Mouse (Mus musculus): ENCODE results near the gene Krt71.
"Not testable (repeated sequence)": the region's sequence is repeated elsewhere in the genome, so short reads cannot be mapped to it uniquely, and the experiment has no call there.

The Krt71 gene

DNA sequence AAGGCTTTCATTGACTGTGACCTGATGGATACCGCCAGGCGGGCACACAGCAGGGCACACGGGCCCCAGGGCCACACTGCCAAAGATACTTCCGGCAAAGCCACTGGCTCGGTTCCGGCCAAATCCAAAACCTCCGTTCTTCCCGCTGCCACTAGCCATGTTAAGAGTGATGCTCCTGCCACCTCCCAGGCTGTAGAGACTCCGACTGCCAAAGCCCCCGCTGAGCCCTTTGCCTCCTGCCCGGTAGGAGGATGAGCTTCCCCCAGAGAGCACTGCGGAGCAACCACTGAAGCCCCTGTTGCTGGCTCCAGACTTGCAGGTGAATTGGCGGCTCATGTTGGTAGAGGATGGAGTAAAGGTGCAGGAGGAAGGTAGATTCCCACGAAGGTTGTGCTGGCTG is at the start of gene Krt71:
TSS of gene Krt71 (minus strand) at position 399 of the 400 bp plus-strand sequence.
- DNase-seq, result no peak

DNA sequence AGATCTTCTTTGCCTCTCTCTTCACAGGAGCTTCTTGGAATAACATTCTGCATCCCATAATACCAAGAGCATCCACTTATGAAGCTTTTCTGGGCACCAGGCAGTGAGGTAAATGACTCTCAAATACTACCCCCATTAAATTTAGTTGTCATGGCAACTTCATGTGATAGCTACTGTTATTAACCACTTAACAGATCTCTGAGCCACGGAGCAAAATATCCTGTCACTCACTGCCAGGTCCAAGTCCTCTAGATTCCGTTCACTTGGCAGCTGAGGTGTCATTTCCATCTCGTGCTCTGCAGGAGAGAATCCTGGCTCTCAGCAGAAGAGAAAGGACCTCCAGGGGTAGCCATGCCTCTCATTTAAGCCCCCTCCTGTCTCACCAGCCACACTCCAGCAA is 48.0 kb upstream of the Krt71 start:
- no peak for DNase-seq

GRCm38 (mm10) chr15:101786360-101786759 is 43.5 kb upstream of the Krt71 start, which contains the start of gene Krt72:
Gene Krt72, minus strand, starts transcription at chr15:101786460.
- no peak for DNase-seq

DNA sequence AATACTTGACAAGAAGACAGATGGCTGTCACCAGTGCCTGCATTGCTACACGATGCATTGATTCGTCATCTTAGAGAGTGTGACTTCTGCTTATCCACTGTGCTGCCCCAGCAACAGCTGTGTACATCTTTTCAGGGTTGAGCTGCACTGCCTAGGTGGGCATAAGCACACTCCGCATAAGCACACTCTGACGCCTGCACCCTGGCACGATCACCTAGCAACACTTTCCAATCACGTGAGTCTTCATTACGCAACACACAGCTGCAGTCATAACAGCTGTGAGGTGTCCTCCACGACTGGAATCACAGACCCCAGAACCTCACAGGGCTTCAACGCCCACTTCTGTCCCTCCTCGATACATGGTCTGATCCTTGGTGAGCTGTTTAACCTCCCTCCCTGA is 30.5 kb upstream of the Krt71 start:
- no peak for DNase-seq

DNA sequence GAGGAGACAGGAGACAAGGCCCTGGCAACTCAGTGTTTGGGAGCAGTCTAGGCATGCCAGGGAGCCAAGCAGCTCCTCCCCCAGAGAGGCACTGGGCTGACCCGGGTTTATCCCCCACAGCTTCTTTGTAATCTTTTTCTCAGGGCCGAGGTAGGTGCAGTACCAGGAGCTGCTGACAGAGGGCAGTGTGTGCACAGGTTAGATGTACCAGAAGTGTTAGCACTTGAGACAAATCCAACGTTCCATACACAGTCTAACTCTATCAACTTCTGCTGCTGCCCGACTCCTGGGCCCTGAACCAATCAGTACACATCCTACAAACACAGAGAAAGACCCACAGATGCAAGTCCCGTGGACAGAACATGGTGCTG is 29.8 kb upstream of the Krt71 start:
- DNase-seq, result peak; percentile 91

DNA sequence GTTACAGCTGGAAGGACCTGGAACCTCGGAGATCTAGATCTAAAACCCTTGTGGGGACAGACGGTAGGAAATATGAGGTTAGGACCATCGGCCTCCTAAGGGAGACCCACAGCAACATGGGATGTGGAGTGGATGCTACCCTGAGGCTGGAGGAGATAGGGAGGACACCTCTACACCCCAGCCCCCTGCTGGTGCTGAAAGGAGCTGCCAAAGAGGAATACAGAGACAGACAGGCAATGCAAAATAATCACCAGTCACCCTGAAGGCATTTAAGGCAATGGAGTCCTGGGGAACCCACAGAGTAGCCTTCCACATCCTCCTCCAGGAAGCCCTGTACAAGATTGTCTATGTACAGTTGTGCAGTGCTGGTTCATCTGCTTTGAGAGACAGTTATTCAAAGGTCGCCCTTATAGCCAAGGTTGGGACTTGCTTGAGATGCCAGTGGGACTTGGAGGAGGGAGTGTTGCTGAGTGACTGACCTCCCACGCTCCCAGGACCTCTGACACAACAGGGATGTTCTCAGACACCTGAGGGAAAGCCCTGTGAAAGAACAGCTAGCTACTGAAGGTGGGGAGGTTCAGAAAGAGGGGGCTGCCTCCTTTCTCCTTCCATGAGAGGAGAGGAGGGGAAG is 29.3 kb upstream of the Krt71 start:
- DNase-seq, result peak; percentile 54

- no peak for DNase-seq
Observed at GRCm38 (mm10) chr15:101770226-101770625, 27.3 kb upstream of the Krt71 start.

GRCm38 (mm10) chr15:101737786-101738185 is 5.1 kb downstream of the Krt71 start:
- peak; percentile 93 for DNase-seq

GRCm38 (mm10) chr15:101730653-101731052 is 12.3 kb downstream of the Krt71 start:
- no peak for DNase-seq

- DNase-seq, result no peak
Observed at GRCm38 (mm10) chr15:101724686-101725085, 18.2 kb downstream of the Krt71 start.

GRCm38 (mm10) chr15:101715831-101716230 is 27.1 kb downstream of the Krt71 start:
- no peak for DNase-seq

DNA sequence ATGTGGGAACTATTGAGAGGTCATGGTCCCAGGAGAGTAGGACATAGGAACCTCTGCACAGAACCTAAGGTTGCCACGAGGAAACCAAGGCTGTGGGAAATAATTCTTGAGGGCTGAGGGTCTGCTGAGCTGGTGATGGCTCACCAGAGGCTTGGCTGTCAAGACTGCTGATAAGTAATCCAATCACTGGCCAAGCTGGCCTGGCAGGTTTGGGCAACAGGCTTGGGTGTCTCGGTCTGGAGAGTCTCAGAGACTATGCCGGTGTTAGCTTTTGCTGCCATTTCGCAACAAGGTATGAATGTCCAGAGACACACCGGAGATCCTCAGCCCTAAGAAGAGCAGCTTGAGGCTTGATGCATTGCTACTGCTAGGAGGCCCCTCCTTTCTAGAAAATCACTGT is 28.6 kb downstream of the Krt71 start:
- no peak for DNase-seq

- DNase-seq, result no peak
Observed at GRCm38 (mm10) chr15:101713731-101714130, 29.2 kb downstream of the Krt71 start.

DNA sequence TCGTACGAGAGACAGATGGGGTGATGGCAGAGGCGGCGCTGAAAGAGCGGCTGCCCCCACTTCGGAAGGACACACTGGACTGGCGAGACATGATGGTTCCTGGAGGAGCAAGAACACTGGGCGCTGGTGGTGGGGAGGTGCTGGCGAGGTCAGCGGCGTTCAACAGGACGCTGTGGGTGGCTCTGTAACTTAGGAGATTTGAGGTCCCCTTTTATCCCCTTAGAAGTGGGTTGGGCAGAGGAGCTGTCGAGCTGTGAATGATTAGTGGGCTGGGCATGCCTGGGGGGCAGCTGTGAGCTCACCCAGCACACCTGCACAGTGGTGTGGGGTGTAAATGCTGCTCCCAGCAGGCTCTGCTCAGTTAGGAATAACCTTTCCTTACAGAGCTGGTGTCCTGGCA is 30.2 kb downstream of the Krt71 start, which contains the start of gene Krt5:
TSS of gene Krt5 (minus strand) at position 179 of the 400 bp plus-strand sequence.
- DNase-seq, result no peak

GRCm38 (mm10) chr15:101708683-101709082 is 34.2 kb downstream of the Krt71 start:
- no peak for DNase-seq

- DNase-seq, result no peak
Observed at GRCm38 (mm10) chr15:101707454-101707853, 35.5 kb downstream of the Krt71 start.

DNA sequence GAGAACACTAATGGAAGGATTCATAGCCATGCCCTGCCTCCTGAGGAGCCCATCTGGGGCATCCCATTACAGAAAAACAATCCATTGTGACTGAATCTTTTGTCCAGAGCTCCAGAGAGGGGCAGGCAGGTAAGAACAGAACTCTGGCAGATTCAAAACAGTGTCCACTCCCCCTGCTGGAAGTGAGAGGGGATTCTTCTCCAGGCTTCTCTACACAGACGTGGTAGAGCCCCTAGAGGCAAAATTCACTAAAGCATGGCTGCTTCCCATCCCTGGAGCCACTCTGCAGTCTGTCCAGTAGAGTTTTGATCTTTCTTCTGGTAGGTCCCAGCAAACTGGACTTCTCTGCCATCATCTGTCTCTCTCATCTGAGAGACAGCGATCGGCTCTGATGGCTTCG is 38.8 kb downstream of the Krt71 start:
- peak; percentile 57 for DNase-seq

DNA sequence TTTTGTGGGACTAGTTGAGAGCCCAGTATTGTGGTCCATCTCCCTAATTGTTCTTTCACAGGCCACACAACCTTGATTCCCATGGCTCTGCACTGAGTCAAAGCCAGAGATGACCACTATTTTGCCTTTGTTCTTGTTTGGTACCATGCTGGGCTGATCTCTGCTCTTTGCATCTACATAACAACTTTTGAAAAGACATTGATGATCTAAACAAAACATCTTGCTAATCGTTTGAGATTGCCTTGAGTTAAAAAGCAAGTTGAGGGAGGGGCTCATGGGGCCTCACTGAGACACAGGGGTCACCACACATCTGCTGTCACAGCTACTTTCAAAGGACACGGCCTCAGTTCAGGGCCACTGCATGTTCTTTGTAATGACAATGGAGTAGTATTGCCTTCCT is 40.5 kb downstream of the Krt71 start:
- DNase-seq, result no peak

DNA sequence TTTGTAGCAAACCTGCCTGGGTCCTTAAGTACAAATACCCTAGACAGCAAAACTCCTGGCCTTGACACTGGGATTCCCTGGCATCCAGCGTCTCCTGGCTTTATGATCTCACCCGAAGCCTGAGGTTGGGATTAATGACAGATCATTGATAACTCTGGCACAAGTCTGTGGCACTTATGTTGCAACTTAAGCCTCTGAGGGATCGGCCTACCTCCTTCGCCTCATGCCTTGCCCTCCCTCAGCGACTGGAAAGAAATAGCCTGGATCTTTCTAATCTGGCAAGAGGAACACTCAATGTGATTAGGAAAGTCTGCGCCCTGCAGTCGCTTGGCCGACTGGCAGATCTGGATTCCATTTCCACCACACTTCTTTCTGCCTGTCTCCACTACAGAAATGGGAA is 43.0 kb downstream of the Krt71 start:
- no peak for DNase-seq

GRCm38 (mm10) chr15:101699192-101699591 is 43.7 kb downstream of the Krt71 start:
- peak; percentile 20 for DNase-seq

DNA sequence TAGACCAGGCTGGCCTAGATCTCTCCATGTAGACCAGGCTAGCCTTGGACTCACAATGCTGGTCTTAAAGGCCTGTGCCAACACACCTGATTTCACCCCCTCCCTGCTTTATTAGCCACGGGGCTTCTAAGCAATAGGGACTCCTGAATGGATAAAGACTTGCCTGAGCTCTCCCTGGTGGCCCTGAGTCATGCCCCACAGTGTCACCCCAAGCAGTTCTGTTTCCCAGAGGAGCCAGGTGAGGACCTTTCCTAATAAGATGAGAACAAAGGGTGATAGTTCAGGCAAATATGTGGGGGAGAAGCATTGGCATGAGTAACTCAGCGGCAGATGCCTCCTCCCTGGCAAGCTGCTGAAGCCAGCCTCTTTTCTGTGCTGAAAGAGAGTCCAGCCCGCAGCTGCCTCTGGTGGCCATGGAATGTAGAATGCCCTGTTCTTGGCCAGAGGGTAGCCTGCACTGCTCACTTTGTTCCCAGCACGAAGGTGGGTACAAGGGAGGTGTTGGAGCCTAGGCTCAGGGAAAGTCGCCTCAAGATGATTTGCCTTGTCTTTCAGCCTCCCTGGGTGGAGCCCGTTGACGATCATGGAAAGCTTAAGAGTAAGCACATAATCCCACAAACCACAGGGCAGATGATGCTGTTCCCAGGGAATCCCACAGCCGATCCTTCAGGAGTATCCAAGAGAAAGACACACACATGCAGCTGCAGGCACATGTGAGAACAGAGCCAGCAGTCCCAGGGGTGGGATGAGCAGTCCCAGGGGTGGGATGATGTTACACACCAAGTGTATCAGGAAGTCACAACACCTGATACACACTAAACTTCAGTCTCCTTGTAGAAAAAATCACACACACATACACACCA is 45.4 kb downstream of the Krt71 start:
- peak; percentile 34 for DNase-seq

DNA sequence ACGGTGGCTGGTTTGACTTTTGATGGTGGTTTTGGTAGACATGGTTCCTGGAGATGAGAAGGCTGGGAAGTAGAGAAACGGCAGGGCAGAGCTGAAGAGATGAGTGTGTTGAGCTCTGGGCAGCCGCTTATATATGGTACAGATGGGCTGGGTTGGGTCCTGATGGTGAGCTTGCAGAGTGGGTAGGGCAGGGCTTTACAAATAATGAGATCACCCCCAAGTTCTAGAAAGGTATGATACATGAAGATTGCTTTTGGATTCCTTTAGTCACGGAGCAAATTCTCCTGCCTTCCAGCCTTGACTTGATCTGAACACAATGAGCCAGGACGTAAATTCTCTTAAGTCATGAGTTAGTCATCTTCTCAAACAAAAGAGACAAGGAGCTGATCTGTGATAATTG is 48.7 kb downstream of the Krt71 start, which contains the start of gene Krt6a:
TSS of gene Krt6a (minus strand) at position 101 of the 400 bp plus-strand sequence.
- no peak for DNase-seq

GRCm38 (mm10) chr15:101690460-101690859 is 52.4 kb downstream of the Krt71 start:
- not testable (repeated sequence) for DNase-seq

- no peak for DNase-seq
Observed at GRCm38 (mm10) chr15:101688161-101688560, 54.7 kb downstream of the Krt71 start.
